In genomic region chr17:11346310-11346709, GRCm38 (mm10) we compare ENCODE assay signal across 32 mouse cellular contexts.
"Had no signal": no experiment of that assay in that cellular context is flagged by ENCODE, and none has a peak within 500 bp of the region (broad histone marks: within the 10 kb centered on the region; RNA-seq: fewer than 3 reads in every experiment).

No protein-coding gene starts in this region.

- H3K27me3 ChIP-seq: limb, embryonic 12.5 days; limb, embryonic 13.5 days; limb, embryonic 15.5 days; liver, embryonic 12.5 days; liver, embryonic 13.5 days; liver, embryonic 15.5 days; lung, embryonic 15.5 days; megakaryocyte, embryonic 14.5 days; midbrain, embryonic 12.5 days; midbrain, embryonic 13.5 days; midbrain, embryonic 15.5 days; neural tube, embryonic 12.5 days had no signal

- H3K4me3 ChIP-seq: limb, embryonic 10.5 days; limb, embryonic 12.5 days; limb, embryonic 13.5 days; limb, embryonic 15.5 days; liver, embryonic 12.5 days; liver, embryonic 13.5 days; liver, embryonic 15.5 days; lung, embryonic 15.5 days; megakaryocyte, embryonic 14.5 days; midbrain, embryonic 10.5 days; midbrain, embryonic 12.5 days; midbrain, embryonic 13.5 days; midbrain, embryonic 15.5 days; myocyte; neural tube, embryonic 12.5 days had no signal

- H3K27ac ChIP-seq: limb, embryonic 10.5 days; limb, embryonic 12.5 days; limb, embryonic 13.5 days; limb, embryonic 15.5 days; liver, embryonic 12.5 days; liver, embryonic 13.5 days; liver, embryonic 14.5 days; liver, embryonic 15.5 days; lung, embryonic 15.5 days; macrophage; midbrain, embryonic 10.5 days; midbrain, embryonic 12.5 days; midbrain, embryonic 13.5 days; midbrain, embryonic 15.5 days; neural tube, embryonic 12.5 days had no signal

- DNase-seq: left cerebral cortex, postnatal 4 days; liver; liver, embryonic 13.5 days; liver, postnatal 0 days; lung, adult 18-20 months; lung, adult 2 months; lung, embryonic 14.5 days; lung, postnatal 10 days; lung, postnatal 14 days; lung, postnatal 36 days; lung, postnatal 4 days; midbrain, embryonic 14.5 days had no signal

- H3K9ac ChIP-seq: limb, embryonic 12.5 days; limb, embryonic 13.5 days; limb, embryonic 15.5 days; liver, embryonic 12.5 days; liver, embryonic 13.5 days; liver, embryonic 14.5 days; liver, embryonic 15.5 days; liver, postnatal 0 days; lung, embryonic 14.5 days; lung, embryonic 15.5 days; midbrain, embryonic 12.5 days; midbrain, embryonic 13.5 days; midbrain, embryonic 15.5 days; neural tube, embryonic 12.5 days had no signal

- H3K9me3 ChIP-seq: limb, embryonic 10.5 days; limb, embryonic 12.5 days; limb, embryonic 13.5 days; limb, embryonic 15.5 days; liver, embryonic 12.5 days; liver, embryonic 13.5 days; liver, embryonic 15.5 days; lung, embryonic 15.5 days; midbrain, embryonic 10.5 days; midbrain, embryonic 12.5 days; midbrain, embryonic 13.5 days; midbrain, embryonic 15.5 days; neural tube, embryonic 12.5 days had no signal

- H3K36me3 ChIP-seq: limb, embryonic 10.5 days; limb, embryonic 12.5 days; limb, embryonic 13.5 days; limb, embryonic 15.5 days; liver, embryonic 12.5 days; liver, embryonic 13.5 days; liver, embryonic 15.5 days; lung, embryonic 15.5 days; midbrain, embryonic 10.5 days; midbrain, embryonic 12.5 days; midbrain, embryonic 13.5 days; midbrain, embryonic 15.5 days; neural tube, embryonic 12.5 days had no signal

- H3K4me2 ChIP-seq: limb, embryonic 12.5 days; limb, embryonic 13.5 days; limb, embryonic 15.5 days; liver, embryonic 11.5 days; liver, embryonic 12.5 days; liver, embryonic 13.5 days; liver, embryonic 15.5 days; lung, embryonic 14.5 days; lung, embryonic 15.5 days; midbrain, embryonic 11.5 days; midbrain, embryonic 12.5 days; midbrain, embryonic 13.5 days; midbrain, embryonic 15.5 days; neural tube, embryonic 12.5 days had no signal

- ATAC-seq: liver, embryonic 12.5 days; liver, postnatal 0 days; lung, postnatal 0 days; midbrain, embryonic 13.5 days; midbrain, embryonic 15.5 days; midbrain, embryonic 16.5 days had no signal

- H3K4me1 ChIP-seq: limb, embryonic 10.5 days; limb, embryonic 12.5 days; limb, embryonic 13.5 days; limb, embryonic 15.5 days; liver, embryonic 12.5 days; liver, embryonic 13.5 days; liver, embryonic 15.5 days; lung, embryonic 15.5 days; megakaryocyte, embryonic 14.5 days; midbrain, embryonic 10.5 days; midbrain, embryonic 12.5 days; midbrain, embryonic 13.5 days; midbrain, embryonic 15.5 days; neural tube, embryonic 12.5 days had no signal
